Mouse (Mus musculus) lung, postnatal 10 days (tissue): ENCODE measurements around the gene Msmb.
A peak's percentile ranks its signal among the peaks of the same experiment; 100 is the strongest.
"Not testable (repeated sequence)": the region's sequence is repeated elsewhere in the genome, so short reads cannot be mapped to it uniquely, and the experiment has no call there.

Experiments used
- DNase-seq: peaks from one replicate; pipeline ENCODE4 v3.0.0; 2021

Msmb gene

DNA sequence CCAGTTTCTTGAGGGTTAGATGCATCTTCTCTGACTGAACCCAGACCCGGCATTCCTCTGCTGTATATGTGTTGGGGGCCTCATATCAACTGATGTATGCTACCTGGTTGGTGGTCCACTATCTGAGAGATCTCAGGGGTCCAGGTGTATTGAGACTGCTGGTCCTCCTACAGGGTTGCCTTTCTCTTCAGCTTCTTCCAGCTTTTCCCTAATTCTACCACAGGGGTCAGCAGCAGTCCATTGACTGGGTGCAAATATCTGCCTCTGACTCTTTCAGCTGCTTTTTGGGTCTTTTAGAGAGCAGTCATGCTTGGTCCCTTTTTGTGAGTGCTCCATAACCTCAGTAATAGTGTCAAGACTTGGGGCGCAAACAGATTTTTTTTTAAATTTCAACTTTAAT lies 9.0 kb downstream of the Msmb start:
- no peak for DNase-seq

- DNase-seq: no peak
These were observed 10.6 kb downstream of the Msmb start for GRCm38 (mm10) chr14:32152243-32152965.

GRCm38 (mm10) chr14:32153156-32153555 lies 11.3 kb downstream of the Msmb start:
- no peak for DNase-seq

- no peak for DNase-seq
These were observed 12.9 kb downstream of the Msmb start for GRCm38 (mm10) chr14:32154758-32155157.

GRCm38 (mm10) chr14:32159150-32159670 lies 17.4 kb downstream of the Msmb start:
- DNase-seq: peak; percentile 51

- DNase-seq: peak; percentile 99
These were observed 17.9 kb downstream of the Msmb start, which contains the start of gene Ncoa4 for GRCm38 (mm10) chr14:32159690-32160246. Ncoa4 (plus strand) TSS chr14:32159865.

DNA sequence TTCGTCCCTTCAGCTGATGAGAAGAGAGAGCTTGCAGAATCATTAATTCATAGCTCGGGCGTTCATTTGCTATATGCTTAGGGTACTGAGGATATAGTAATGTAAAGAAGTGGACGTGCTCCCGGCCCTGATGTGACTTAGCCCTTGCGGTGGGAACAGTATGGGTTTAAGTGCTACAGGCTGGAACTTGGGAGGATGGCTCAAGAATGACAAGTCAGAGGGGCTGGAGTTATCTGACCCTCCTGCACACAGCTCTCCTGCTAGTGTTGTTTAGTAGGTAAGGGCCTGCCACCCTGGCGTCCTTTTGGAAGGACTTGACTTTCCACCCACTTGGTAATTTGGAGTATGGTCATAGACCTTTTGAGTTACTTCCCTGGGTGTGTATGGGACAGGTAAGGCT lies 18.7 kb downstream of the Msmb start:
- no peak for DNase-seq

GRCm38 (mm10) chr14:32161090-32161885 lies 19.5 kb downstream of the Msmb start:
- no peak for DNase-seq

- DNase-seq: no peak
These were observed 20.4 kb downstream of the Msmb start for GRCm38 (mm10) chr14:32162231-32162630.

- DNase-seq: no peak
These were observed 21.5 kb downstream of the Msmb start for GRCm38 (mm10) chr14:32163203-32163888.

GRCm38 (mm10) chr14:32164173-32165051 lies 22.6 kb downstream of the Msmb start:
- no peak for DNase-seq

- peak; percentile 73 for DNase-seq
These were observed 23.6 kb downstream of the Msmb start for GRCm38 (mm10) chr14:32165278-32166061.

DNA sequence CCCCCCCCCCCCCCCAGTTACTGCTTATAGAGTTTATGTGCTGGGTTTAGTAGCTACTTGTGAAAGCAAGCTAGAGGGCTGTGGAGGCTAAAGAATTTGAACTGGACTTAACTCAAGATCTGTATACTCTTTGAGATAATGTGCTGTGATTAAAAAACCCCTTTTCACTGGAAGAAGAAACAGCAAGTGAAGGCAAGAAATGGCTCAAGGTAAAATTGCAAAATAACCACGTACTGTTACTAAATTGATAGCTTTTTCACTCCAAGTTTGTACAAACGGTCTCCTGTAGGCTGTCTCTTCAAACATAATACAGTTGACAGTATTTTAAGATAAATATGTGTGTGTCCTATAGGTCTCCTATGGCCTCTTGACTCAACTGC lies 24.2 kb downstream of the Msmb start:
- no peak for DNase-seq

GRCm38 (mm10) chr14:32166840-32167239 lies 25.0 kb downstream of the Msmb start:
- DNase-seq: peak; percentile 20

- DNase-seq: no peak
These were observed 25.5 kb downstream of the Msmb start for GRCm38 (mm10) chr14:32167326-32167725.

- peak; percentile 18 for DNase-seq
These were observed 26.9 kb downstream of the Msmb start for GRCm38 (mm10) chr14:32168653-32169231.

DNA sequence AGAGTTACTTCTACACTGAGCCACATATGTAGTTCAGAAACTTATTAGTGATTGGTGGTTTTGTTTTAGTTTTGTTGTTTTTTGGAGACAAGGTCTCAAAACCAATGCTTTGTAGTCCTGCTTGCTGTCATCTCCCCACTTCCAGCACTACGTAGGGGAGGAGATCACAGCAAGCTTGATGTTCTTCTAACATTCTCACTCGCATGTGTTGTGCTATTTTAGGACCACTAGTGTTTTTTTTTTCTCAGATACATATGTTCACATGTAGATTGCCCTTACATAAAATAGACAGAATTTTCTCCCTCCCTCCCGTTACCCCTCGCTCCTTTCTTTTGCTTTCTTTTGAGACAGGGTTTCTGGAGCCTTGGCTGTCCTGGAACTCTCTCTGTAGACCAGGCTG lies 28.3 kb downstream of the Msmb start:
- no peak for DNase-seq

- no peak for DNase-seq
These were observed 33.5 kb downstream of the Msmb start for GRCm38 (mm10) chr14:32175310-32175709.

DNA sequence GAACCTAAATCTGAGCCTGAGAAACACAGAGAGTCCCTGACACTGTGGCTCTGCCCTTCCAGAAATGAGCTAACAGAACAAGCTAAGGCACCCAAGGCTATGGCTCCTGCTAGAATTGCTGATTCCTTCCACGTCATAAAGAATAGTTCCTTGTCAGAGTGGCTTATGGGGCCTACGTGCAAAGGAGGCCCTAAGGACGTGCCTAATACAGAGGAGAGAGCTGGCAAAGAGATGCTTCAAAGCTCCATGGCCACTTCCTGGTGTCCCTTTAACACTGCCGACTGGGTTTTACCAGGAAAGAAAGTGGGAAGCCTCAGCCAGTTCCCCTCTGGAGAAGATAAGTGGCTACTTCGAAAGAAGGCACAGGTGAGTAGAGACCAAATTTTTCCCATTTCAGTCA lies 34.8 kb downstream of the Msmb start:
- DNase-seq: not testable (repeated sequence)

- no peak for DNase-seq
These were observed 37.8 kb downstream of the Msmb start for GRCm38 (mm10) chr14:32179393-32180195.
